Mouse (Mus musculus) lung, adult 2 months (tissue): ENCODE data around the gene Kcna4.

Experiments used
- CTCF ChIP-seq: fragments of 200-500 bp; IDR thresholded peaks from 2 replicates; pipeline ENCODE4 v1.5.1; 2011; ENCODE audit warnings: mild to moderate bottlenecking, low read length, control low read depth; ENCODE audit not compliant: insufficient read depth
- POLR2A ChIP-seq: fragments of 200-500 bp; IDR thresholded peaks from 2 replicates; pipeline ENCODE4 v1.6.1; 2011; ENCODE audit warnings: low read depth, mild to moderate bottlenecking, control low read depth, low read length, borderline replicate concordance; ENCODE audit errors: extremely low read depth

- TF ChIP-seq CTCF (no peak), POLR2A (no peak)
Measured at GRCm38 (mm10) chr2:107291142-107291541, 703 bp downstream of the Kcna4 start.
